Mouse (Mus musculus): ENCODE measurements around the gene Ifne. TPM values are rescaled to one million over a fixed set of nuclear protein-coding genes. Genes with fewer than 3 reads are reported as not detected.

The Ifne gene
- not detected in 2 replicates for polyA plus RNA-seq (2011; ENCODE audit: insufficient read depth, insufficient read length, low replicate concordance, missing spikeins)

DNA sequence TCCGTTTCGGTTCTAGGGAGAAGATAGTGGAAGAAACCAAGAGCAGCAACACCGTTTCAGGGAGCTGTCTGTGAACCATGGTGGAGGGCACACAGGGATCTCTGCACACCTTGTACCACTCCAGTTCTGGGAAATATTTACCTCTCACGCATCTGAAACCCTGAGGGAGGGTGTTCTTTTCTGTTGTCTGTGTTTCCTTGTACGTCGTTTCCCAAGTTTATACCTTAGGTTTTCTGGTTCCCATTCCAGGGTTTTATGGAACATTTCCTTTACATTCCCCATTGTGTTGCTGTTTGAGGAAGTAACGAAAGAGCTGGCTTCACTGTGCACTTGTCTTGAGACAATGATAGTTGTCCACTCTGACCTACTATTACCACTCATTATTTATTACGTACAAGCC, at the start of gene Ifne:
Ifne (minus strand) TSS at position 101 of the 400 bp plus-strand sequence.
- Histone ChIP-seq H3K27ac (ENCODE audit: control insufficient read depth, insufficient read depth, low read depth, low read length, poor library complexity) (no peak within 1 kb of the TSS), H3K4me1 (ENCODE audit: control insufficient read depth, insufficient read depth, low read length) (peaks cover 2% of the 10 kb centered on the region; the same call in 1 of the 2 replicates), H3K4me3 (replicated peaks; ENCODE audit: control insufficient read depth, low read depth, low read length) (no peak within 1 kb of the TSS)
- TF ChIP-seq POLR2A (IDR thresholded peaks at IDR 0.05; ENCODE audit: borderline replicate concordance, control insufficient read depth, low read depth, low read length) (no peak), CTCF (IDR thresholded peaks at IDR 0.05; ENCODE audit: control insufficient read depth, insufficient read depth, low read length) (no peak)
- 77% methylated on average over 8 of the region's 8 CpGs for WGBS

DNA sequence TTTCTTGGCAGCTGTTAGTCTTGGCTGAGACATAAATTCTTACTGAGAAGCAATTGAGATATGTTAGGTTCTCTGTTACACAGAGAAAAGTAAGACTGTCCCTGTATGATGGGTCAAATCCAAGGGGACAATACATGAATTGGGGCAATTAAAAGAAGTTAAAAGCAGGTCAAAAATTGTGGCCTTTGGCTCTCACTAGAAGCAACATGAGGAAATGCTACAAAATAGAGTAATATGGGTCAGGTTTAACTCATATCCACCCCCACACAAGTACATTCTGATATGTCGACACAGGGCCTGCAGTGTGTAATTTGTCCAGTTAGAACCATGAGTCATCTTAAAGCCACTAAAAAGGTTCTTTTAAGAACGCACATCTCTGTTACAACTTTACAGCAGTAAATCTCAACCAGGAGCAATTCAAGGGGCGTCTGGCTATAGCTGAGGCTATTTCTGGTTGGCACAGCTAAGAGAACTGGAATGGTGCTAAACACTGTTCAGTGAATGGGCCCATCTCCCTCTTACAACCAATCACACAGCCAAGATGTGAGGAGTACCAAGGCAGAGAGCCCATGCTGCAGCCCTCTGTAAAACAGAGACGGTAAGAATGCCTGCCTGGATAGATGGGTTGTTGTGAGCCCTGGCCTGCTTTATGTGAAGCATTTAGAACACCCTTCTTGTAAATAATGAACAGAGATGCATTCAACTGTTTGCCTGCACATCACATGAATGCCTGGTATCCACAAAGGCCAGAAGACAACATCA, 48.5 kb upstream of the Ifne start:
- Histone ChIP-seq H3K4me1 (ENCODE audit: control insufficient read depth, insufficient read depth, low read length) (no peaks in the 10 kb centered on the region), H3K27ac (ENCODE audit: control insufficient read depth, insufficient read depth, low read depth, low read length, poor library complexity) (no peak overlapping the region), H3K4me3 (replicated peaks; ENCODE audit: control insufficient read depth, low read depth, low read length) (no peak overlapping the region)
- 67% methylated on average over 4 of the region's 4 CpGs for WGBS
- no peak for TF ChIP-seq CTCF (IDR thresholded peaks at IDR 0.05; ENCODE audit: control insufficient read depth, insufficient read depth, low read length)
- no peak for TF ChIP-seq POLR2A (IDR thresholded peaks at IDR 0.05; ENCODE audit: borderline replicate concordance, control insufficient read depth, low read depth, low read length)

DNA sequence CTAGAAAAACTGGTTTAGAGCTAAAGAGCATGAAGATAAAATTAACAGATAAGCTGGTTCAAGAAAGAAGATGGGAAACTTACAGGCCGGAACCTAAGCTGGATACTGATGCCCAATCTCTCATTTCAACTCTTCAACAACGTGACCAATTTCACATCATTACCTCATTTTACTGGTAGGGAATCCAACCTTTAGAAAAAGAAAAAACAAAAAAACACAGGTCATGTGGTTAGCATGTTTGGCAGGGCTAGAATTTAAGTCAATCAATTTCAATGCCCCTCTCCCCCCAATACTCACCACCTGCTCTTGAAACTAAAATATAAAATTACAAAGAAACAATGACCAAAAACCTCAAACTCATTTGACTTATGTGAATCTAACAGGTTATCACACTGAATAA, 47.8 kb upstream of the Ifne start:
- Histone ChIP-seq H3K4me3 (replicated peaks; ENCODE audit: control insufficient read depth, low read depth, low read length) (no peak overlapping the region), H3K27ac (ENCODE audit: control insufficient read depth, insufficient read depth, low read depth, low read length, poor library complexity) (no peak overlapping the region), H3K4me1 (ENCODE audit: control insufficient read depth, insufficient read depth, low read length) (no peaks in the 10 kb centered on the region)
- TF ChIP-seq CTCF (IDR thresholded peaks at IDR 0.05; ENCODE audit: control insufficient read depth, insufficient read depth, low read length) = no peak
- no peak for TF ChIP-seq POLR2A (IDR thresholded peaks at IDR 0.05; ENCODE audit: borderline replicate concordance, control insufficient read depth, low read depth, low read length)
- 81% methylated on average over 2 of the region's 2 CpGs for WGBS

DNA sequence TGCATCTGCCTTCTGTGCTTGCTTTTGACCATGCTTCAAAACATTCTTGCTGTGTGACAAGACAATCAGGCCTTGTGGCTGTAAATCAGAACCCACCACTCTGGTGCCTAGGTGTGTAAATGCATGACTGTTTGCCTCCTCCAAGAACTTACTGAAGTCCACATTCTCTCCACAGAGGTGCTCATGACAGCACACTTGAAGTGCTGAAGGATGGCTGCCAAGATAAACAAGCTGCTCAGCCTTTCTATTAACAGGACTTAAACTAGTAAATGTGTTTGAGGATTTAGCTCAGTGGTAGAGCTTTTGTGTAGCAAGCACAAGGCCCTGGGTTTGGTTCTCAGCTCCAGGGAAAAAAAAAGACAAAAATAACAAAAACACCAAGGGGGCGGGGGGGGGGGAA, 46.6 kb upstream of the Ifne start:
- H3K4me3 ChIP-seq (replicated peaks; ENCODE audit: control insufficient read depth, low read depth, low read length) = no peak overlapping the region
- no peak for TF ChIP-seq CTCF (IDR thresholded peaks at IDR 0.05; ENCODE audit: control insufficient read depth, insufficient read depth, low read length)
- no peak for TF ChIP-seq POLR2A (IDR thresholded peaks at IDR 0.05; ENCODE audit: borderline replicate concordance, control insufficient read depth, low read depth, low read length)
- H3K27ac ChIP-seq (ENCODE audit: control insufficient read depth, insufficient read depth, low read depth, low read length, poor library complexity) = no peak overlapping the region
- 91% methylated on average over 1 of the region's 1 CpGs for WGBS
- no peaks in the 10 kb centered on the region for H3K4me1 ChIP-seq (ENCODE audit: control insufficient read depth, insufficient read depth, low read length)

DNA sequence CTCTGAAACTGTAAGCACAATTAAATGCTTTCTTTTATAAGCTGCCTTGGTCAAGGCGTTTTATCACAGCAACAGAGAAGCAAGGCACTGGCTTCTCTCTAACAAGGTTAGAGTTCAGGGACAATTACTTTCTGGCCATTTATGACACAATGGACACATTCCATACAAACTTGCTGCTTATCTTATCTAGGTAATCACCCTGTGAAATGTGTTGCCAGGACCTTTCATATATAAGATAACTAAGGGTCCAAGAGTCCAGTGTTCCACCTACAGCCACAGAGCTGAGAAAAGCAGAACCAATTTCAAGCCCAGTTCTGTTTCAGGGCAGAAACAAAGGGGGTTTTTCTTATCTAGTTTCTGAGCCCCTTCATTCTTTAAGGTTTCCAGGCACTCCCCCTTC, 46.1 kb upstream of the Ifne start:
- Histone ChIP-seq H3K4me3 (replicated peaks; ENCODE audit: control insufficient read depth, low read depth, low read length) (no peak overlapping the region), H3K27ac (ENCODE audit: control insufficient read depth, insufficient read depth, low read depth, low read length, poor library complexity) (no peak overlapping the region), H3K4me1 (ENCODE audit: control insufficient read depth, insufficient read depth, low read length) (no peaks in the 10 kb centered on the region)
- no peak for TF ChIP-seq POLR2A (IDR thresholded peaks at IDR 0.05; ENCODE audit: borderline replicate concordance, control insufficient read depth, low read depth, low read length)
- TF ChIP-seq CTCF (IDR thresholded peaks at IDR 0.05; ENCODE audit: control insufficient read depth, insufficient read depth, low read length) = no peak
- whole genome bisulfite sequencing = 79% methylated on average over 1 of the region's 1 CpGs

DNA sequence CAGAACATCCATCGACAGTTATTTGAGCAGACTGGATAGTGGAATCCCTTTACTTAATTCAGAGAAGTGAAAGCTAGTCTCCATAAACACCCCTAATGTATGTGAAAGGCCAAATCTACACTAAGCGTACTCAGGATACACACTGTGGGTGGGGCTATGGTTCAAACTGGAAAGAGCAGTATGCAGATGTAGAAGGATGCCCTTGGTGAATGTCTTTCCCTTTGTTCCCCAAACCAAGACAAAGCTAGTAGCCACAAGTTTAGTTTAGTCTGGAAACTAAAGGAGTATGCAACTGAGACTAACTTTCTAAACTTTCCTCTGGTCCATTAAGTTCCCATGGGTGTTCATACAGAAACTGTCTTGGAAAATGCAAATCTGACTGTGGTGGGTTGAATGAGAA, 45.5 kb upstream of the Ifne start:
- H3K27ac ChIP-seq (ENCODE audit: control insufficient read depth, insufficient read depth, low read depth, low read length, poor library complexity) = no peak overlapping the region
- WGBS = 86% methylated on average over 2 of the region's 2 CpGs
- no peak overlapping the region for H3K4me3 ChIP-seq (replicated peaks; ENCODE audit: control insufficient read depth, low read depth, low read length)
- no peaks in the 10 kb centered on the region for H3K4me1 ChIP-seq (ENCODE audit: control insufficient read depth, insufficient read depth, low read length)
- TF ChIP-seq POLR2A (IDR thresholded peaks at IDR 0.05; ENCODE audit: borderline replicate concordance, control insufficient read depth, low read depth, low read length) (no peak), CTCF (IDR thresholded peaks at IDR 0.05; ENCODE audit: control insufficient read depth, insufficient read depth, low read length) (no peak)

DNA sequence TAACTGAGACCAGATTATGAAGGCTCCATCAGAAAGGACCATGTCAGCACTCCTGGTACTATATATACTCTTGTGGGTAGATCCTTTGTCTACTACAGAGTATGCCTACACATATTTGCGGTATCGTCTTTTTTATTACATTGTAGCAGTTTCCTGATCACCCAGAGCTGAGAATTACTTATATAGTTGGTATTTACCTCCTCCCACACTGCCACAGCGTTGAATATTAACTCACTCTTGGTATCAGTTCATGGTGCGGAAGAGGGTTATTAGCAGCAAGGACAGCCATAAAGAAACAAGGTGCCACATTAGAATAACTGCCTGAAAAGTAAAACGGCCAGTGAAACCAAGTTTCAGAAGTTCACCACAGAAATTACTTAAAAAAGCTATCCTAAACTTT, 41.3 kb upstream of the Ifne start:
- TF ChIP-seq POLR2A (IDR thresholded peaks at IDR 0.05; ENCODE audit: borderline replicate concordance, control insufficient read depth, low read depth, low read length) (no peak), CTCF (IDR thresholded peaks at IDR 0.05; ENCODE audit: control insufficient read depth, insufficient read depth, low read length) (no peak)
- no peak overlapping the region for H3K27ac ChIP-seq (ENCODE audit: control insufficient read depth, insufficient read depth, low read depth, low read length, poor library complexity)
- 89% methylated on average over 5 of the region's 5 CpGs for WGBS
- no peak overlapping the region for H3K4me3 ChIP-seq (replicated peaks; ENCODE audit: control insufficient read depth, low read depth, low read length)
- H3K4me1 ChIP-seq (ENCODE audit: control insufficient read depth, insufficient read depth, low read length) = no peaks in the 10 kb centered on the region

DNA sequence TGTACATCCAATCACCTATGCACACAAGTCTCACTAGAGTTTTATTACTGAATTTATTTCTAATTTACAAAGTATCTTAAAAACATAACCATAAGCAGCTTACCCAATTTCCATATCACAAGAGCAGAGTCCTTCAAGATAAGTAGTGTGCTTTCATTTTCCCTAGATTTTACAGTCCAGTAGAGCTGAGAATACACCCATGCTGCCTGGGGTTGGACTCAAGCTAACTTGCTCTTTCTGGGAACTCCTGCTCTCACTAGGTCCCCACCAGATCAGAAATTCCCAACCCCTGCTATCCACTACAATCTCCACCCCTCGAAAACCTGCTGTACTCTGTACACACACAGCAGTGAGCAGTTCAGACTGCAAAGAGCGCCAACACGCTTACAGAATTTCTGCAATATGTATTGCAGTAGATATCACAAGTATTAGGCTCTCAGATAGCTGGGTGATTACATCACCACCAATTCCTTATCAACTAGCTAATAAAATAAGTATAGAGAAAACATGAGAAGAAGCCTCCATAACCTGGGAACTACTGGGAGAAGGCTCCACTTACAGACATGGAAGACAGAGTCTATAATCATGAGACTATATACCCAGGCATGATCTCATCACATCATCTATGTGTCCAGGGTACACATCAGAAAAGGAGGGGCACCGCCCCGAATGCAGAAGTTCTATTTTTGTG, 37.9 kb upstream of the Ifne start:
- Histone ChIP-seq H3K27ac (ENCODE audit: control insufficient read depth, insufficient read depth, low read depth, low read length, poor library complexity) (no peak overlapping the region), H3K4me1 (ENCODE audit: control insufficient read depth, insufficient read depth, low read length) (no peaks in the 10 kb centered on the region), H3K4me3 (replicated peaks; ENCODE audit: control insufficient read depth, low read depth, low read length) (no peak overlapping the region)
- TF ChIP-seq CTCF (IDR thresholded peaks at IDR 0.05; ENCODE audit: control insufficient read depth, insufficient read depth, low read length) (no peak), POLR2A (IDR thresholded peaks at IDR 0.05; ENCODE audit: borderline replicate concordance, control insufficient read depth, low read depth, low read length) (no peak)
- 76% methylated on average over 5 of the region's 5 CpGs for WGBS

All from bone marrow, adult 2 months (tissue).